Mouse (Mus musculus): ENCODE measurements around the gene Zswim8.

- TF ChIP-seq CTCF (IDR thresholded peaks at IDR 0.05; ENCODE audit: low read depth, low read length) = no peak
- TF ChIP-seq POLR2A (IDR thresholded peaks at IDR 0.05; ENCODE audit: extremely low read depth, insufficient read depth, low read length) = no peak
These were observed 15.7 kb downstream of the Zswim8 start for GRCm38 (mm10) chr14:20723006-20723405.

Measured in liver, adult 2 months (tissue).